Mouse (Mus musculus) liver, adult (tissue): ENCODE data around the gene Fam161b.

Experiments used
- GATA4 ChIP-seq: IDR thresholded peaks from 2 replicates; pipeline ENCODE4 v1.6.1; 2014; ENCODE audit warnings: mild to moderate bottlenecking, low read length; ENCODE audit not compliant: insufficient replicate concordance

Gene Fam161b

GRCm38 (mm10) chr12:84316006-84316405 is 45.6 kb downstream of the Fam161b start:
- TF ChIP-seq GATA4 = peak; percentile 86

GRCm38 (mm10) chr12:84311306-84311705 is 50.3 kb downstream of the Fam161b start:
- TF ChIP-seq GATA4 = no peak

- TF ChIP-seq GATA4 = no peak
Measured at GRCm38 (mm10) chr12:84304554-84304953, 57.1 kb downstream of the Fam161b start.

DNA sequence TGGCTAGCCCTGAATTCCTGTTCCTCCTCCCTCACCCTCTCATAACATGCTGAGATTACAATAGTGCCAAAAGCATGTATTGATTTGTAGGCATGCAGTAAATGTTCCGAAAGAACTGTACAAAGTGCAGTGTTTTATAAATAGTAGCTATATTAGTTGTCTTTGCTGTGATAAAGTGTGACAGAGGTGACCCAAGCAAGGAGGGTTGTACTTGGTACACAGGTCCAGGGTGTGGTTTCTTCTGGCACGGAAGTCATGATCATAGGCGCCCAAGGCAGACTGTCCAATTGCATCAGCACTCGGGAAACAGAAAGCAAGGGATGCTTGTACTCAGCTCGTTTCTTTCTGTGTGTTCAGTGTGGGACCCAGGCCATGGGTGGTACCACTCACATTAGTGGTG is 57.5 kb downstream of the Fam161b start:
- no peak for TF ChIP-seq GATA4

GRCm38 (mm10) chr12:84299265-84299664 is 62.4 kb downstream of the Fam161b start:
- no peak for TF ChIP-seq GATA4

DNA sequence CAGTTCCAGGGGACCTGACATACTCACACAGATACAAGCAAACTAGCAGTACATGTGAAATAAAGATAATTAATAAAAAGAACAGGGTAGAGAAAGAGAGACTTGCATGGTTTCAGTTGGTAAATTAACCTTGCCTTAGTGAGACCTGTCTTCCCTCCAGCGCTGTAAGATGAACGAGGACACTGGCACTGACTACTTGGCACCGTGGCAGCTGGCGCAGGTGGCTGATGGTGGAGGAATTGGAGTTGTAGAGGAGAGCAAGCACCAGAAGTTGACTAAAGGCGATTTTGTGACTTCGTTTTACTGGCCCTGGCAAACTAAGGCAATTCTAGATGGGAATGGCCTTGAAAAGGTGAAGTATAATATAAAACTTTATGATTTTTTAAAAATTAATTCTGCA is 63.8 kb downstream of the Fam161b start:
- no peak for TF ChIP-seq GATA4
